Mouse (Mus musculus) limb, embryonic 13.5 days (tissue): ENCODE measurements around the gene Adamtsl1. TPM values are rescaled to one million over a fixed set of nuclear protein-coding genes. Genes with fewer than 3 reads are reported as not detected.

Experiments used
- ATAC-seq: fragments of 200-750 bp; cut with Nextera tagmentation; 2 replicates; pipeline ENCODE4 v1.8.0; 2017; ENCODE audit warnings: low read depth, moderate number of reproducible peaks, moderate TSS enrichment; ENCODE audit not compliant: low FRiP score
- H3K27ac ChIP-seq: fragments of 300-500 bp; sonication (generic); 2 replicates; pipeline ENCODE4 v1.5.1; 2015; ENCODE audit warnings: inconsistent platforms, mild to moderate bottlenecking, moderate library complexity
- H3K27me3 ChIP-seq: fragments of 300-500 bp; sonication (generic); 2 replicates; pipeline ENCODE4 v1.6.1; 2015; ENCODE audit warnings: mild to moderate bottlenecking, inconsistent platforms
- H3K36me3 ChIP-seq: fragments of 300-500 bp; sonication (generic); 2 replicates; pipeline ENCODE4 v1.6.1; 2015; ENCODE audit warnings: inconsistent platforms, mild to moderate bottlenecking, moderate library complexity
- H3K4me1 ChIP-seq: fragments of 300-500 bp; sonication (generic); 2 replicates; pipeline ENCODE4 v1.6.1; 2015; ENCODE audit warnings: inconsistent platforms
- H3K4me2 ChIP-seq: fragments of 300-500 bp; sonication (generic); replicated peaks from 2 replicates; pipeline ENCODE4 v1.6.1; 2015; ENCODE audit warnings: inconsistent platforms, mild to moderate bottlenecking, moderate library complexity
- H3K4me3 ChIP-seq: fragments of 300-500 bp; sonication (generic); 2 replicates; pipeline ENCODE4 v1.5.1; 2015; ENCODE audit warnings: moderate library complexity, mild to moderate bottlenecking, inconsistent platforms
- H3K9ac ChIP-seq: fragments of 300-500 bp; sonication (generic); 2 replicates; pipeline ENCODE4 v1.6.1; 2015; ENCODE audit warnings: mild to moderate bottlenecking, inconsistent platforms
- H3K9me3 ChIP-seq: fragments of 300-500 bp; sonication (generic); 2 replicates; pipeline ENCODE4 v1.6.1; 2016; ENCODE audit warnings: inconsistent platforms
- WGBS: fragments of 180-500 bp; shearing (Covaris S2); methylation state at CpG from one replicate; pipeline ENCODE4 v1.1.7; 2015; 5-methylcytosine and 5-hydroxymethylcytosine counted together
- polyA plus RNA-seq: library from polyadenylated mRNA; unstranded; fragments of >200 nt; fragmentation: Nextera tagmentation; extraction: Ambion mirVana; gene quantifications from 2 replicates; pipeline ENCODE4 v1.2.1, GENCODE M21; 2015

Adamtsl1 gene
- polyA plus RNA-seq, 1 experiment from 2014 or later, result 53.2 TPM

- ATAC-seq, result no peak
- no peaks in the 10 kb centered on the region for H3K9me3 ChIP-seq
- H3K9ac ChIP-seq, result no peak overlapping the region
- H3K27ac ChIP-seq, result no peak overlapping the region
- WGBS, result 69% methylated on average over 3 of the region's 3 CpGs
- H3K27me3 ChIP-seq, result no peaks in the 10 kb centered on the region
- no peak overlapping the region for H3K4me3 ChIP-seq
- no peaks in the 10 kb centered on the region for H3K36me3 ChIP-seq
- no peak overlapping the region for H3K4me2 ChIP-seq
- no peaks in the 10 kb centered on the region for H3K4me1 ChIP-seq
These were observed 40.7 kb downstream of the Adamtsl1 start for GRCm38 (mm10) chr4:85554696-85555095.

GRCm38 (mm10) chr4:85559753-85560152 lies 45.8 kb downstream of the Adamtsl1 start:
- Histone ChIP-seq H3K27me3 (no peaks in the 10 kb centered on the region), H3K4me2 (no peak overlapping the region), H3K36me3 (no peaks in the 10 kb centered on the region), H3K27ac (no peak overlapping the region), H3K9me3 (no peaks in the 10 kb centered on the region), H3K4me3 (no peak overlapping the region), H3K4me1 (no peaks in the 10 kb centered on the region), H3K9ac (no peak overlapping the region)
- WGBS, result 87% methylated on average over 6 of the region's 6 CpGs
- no peak for ATAC-seq

GRCm38 (mm10) chr4:85585426-85585825 lies 71.5 kb downstream of the Adamtsl1 start:
- Histone ChIP-seq H3K4me1 (peaks cover 6% of the 10 kb centered on the region; the same call in 1 of the 2 replicates), H3K36me3 (no peaks in the 10 kb centered on the region), H3K27ac (no peak overlapping the region), H3K4me3 (no peak overlapping the region), H3K9me3 (no peaks in the 10 kb centered on the region), H3K9ac (no peak overlapping the region), H3K4me2 (no peak overlapping the region), H3K27me3 (no peaks in the 10 kb centered on the region)
- 41% methylated on average over 2 of the region's 2 CpGs for WGBS
- no peak for ATAC-seq

GRCm38 (mm10) chr4:85588928-85589327 lies 75.0 kb downstream of the Adamtsl1 start:
- Histone ChIP-seq H3K36me3 (no peaks in the 10 kb centered on the region), H3K9ac (no peak overlapping the region), H3K27me3 (no peaks in the 10 kb centered on the region), H3K4me3 (no peak overlapping the region), H3K4me1 (peaks cover 6% of the 10 kb centered on the region; the same call in 1 of the 2 replicates), H3K27ac (no peak overlapping the region), H3K4me2 (no peak overlapping the region), H3K9me3 (no peaks in the 10 kb centered on the region)
- ATAC-seq, result no peak
- 36% methylated on average over 4 of the region's 4 CpGs for WGBS

- no peak overlapping the region for H3K9ac ChIP-seq
- no peak overlapping the region for H3K27ac ChIP-seq
- no peak for ATAC-seq
- no peaks in the 10 kb centered on the region for H3K9me3 ChIP-seq
- H3K4me2 ChIP-seq, result no peak overlapping the region
- no peak overlapping the region for H3K4me3 ChIP-seq
- H3K36me3 ChIP-seq, result no peaks in the 10 kb centered on the region
- no peaks in the 10 kb centered on the region for H3K27me3 ChIP-seq
- H3K4me1 ChIP-seq, result peaks cover 6% of the 10 kb centered on the region; the same call in 1 of the 2 replicates
- WGBS, result 49% methylated on average over 7 of the region's 7 CpGs
These were observed 77.1 kb downstream of the Adamtsl1 start for GRCm38 (mm10) chr4:85591037-85591436.

GRCm38 (mm10) chr4:85594159-85594558 lies 80.2 kb downstream of the Adamtsl1 start:
- Histone ChIP-seq H3K4me3 (no peak overlapping the region), H3K4me2 (no peak overlapping the region), H3K9ac (no peak overlapping the region), H3K4me1 (no peaks in the 10 kb centered on the region), H3K27ac (no peak overlapping the region), H3K9me3 (no peaks in the 10 kb centered on the region), H3K36me3 (no peaks in the 10 kb centered on the region), H3K27me3 (no peaks in the 10 kb centered on the region)
- no peak for ATAC-seq

GRCm38 (mm10) chr4:85613331-85613730 lies 99.4 kb downstream of the Adamtsl1 start:
- ATAC-seq, result no peak
- Histone ChIP-seq H3K27me3 (no peaks in the 10 kb centered on the region), H3K4me3 (no peak overlapping the region), H3K4me2 (no peak overlapping the region), H3K4me1 (no peaks in the 10 kb centered on the region), H3K9ac (no peak overlapping the region), H3K36me3 (no peaks in the 10 kb centered on the region), H3K9me3 (no peaks in the 10 kb centered on the region), H3K27ac (no peak overlapping the region)
- WGBS, result 61% methylated on average over 3 of the region's 3 CpGs

- H3K4me1 ChIP-seq, result no peaks in the 10 kb centered on the region
- WGBS, result 90% methylated on average over 5 of the region's 5 CpGs
These were observed 104.8 kb downstream of the Adamtsl1 start for GRCm38 (mm10) chr4:85618746-85619145.

GRCm38 (mm10) chr4:85619261-85619660 lies 105.3 kb downstream of the Adamtsl1 start:
- no peak overlapping the region for H3K4me2 ChIP-seq
- no peak overlapping the region for H3K4me3 ChIP-seq
- no peak overlapping the region for H3K9ac ChIP-seq
- H3K27ac ChIP-seq, result no peak overlapping the region
- H3K9me3 ChIP-seq, result no peaks in the 10 kb centered on the region; the same call in 1 of the 2 replicates
- H3K36me3 ChIP-seq, result no peaks in the 10 kb centered on the region
- ATAC-seq, result no peak
- H3K4me1 ChIP-seq, result no peaks in the 10 kb centered on the region
- no peaks in the 10 kb centered on the region for H3K27me3 ChIP-seq
- 79% methylated on average over 3 of the region's 3 CpGs for WGBS

More at GRCm38 (mm10) chr4:85618746-85619145, 104.8 kb downstream of the Adamtsl1 start:
- Histone ChIP-seq H3K27me3 (no peaks in the 10 kb centered on the region), H3K27ac (no peak overlapping the region), H3K4me2 (no peak overlapping the region), H3K4me3 (no peak overlapping the region), H3K9me3 (no peaks in the 10 kb centered on the region; the same call in 1 of the 2 replicates), H3K36me3 (no peaks in the 10 kb centered on the region), H3K9ac (no peak overlapping the region)
- no peak for ATAC-seq

- ATAC-seq, result no peak
- no peaks in the 10 kb centered on the region for H3K36me3 ChIP-seq
- no peak overlapping the region for H3K9ac ChIP-seq
- WGBS, result 81% methylated on average over 7 of the region's 7 CpGs
- no peaks in the 10 kb centered on the region for H3K4me1 ChIP-seq
- no peaks in the 10 kb centered on the region for H3K9me3 ChIP-seq
- H3K4me2 ChIP-seq, result no peak overlapping the region
- H3K4me3 ChIP-seq, result no peak overlapping the region
- H3K27ac ChIP-seq, result no peak overlapping the region
- no peaks in the 10 kb centered on the region for H3K27me3 ChIP-seq
These were observed 115.4 kb downstream of the Adamtsl1 start for GRCm38 (mm10) chr4:85629381-85629780.

- no peak overlapping the region for H3K27ac ChIP-seq
- no peak for ATAC-seq
- H3K36me3 ChIP-seq, result no peaks in the 10 kb centered on the region
- 74% methylated on average over 5 of the region's 5 CpGs for WGBS
- H3K27me3 ChIP-seq, result peaks cover under 1% of the 10 kb centered on the region; the same call in 1 of the 2 replicates
- H3K4me2 ChIP-seq, result no peak overlapping the region
- no peak overlapping the region for H3K4me3 ChIP-seq
- H3K9ac ChIP-seq, result no peak overlapping the region
- H3K9me3 ChIP-seq, result no peaks in the 10 kb centered on the region
- H3K4me1 ChIP-seq, result peaks cover 11% of the 10 kb centered on the region; the same call in 1 of the 2 replicates
These were observed 155.3 kb downstream of the Adamtsl1 start for GRCm38 (mm10) chr4:85669271-85669670.

GRCm38 (mm10) chr4:85669735-85670134 lies 155.8 kb downstream of the Adamtsl1 start:
- no peak for ATAC-seq
- Histone ChIP-seq H3K4me1 (peaks cover 11% of the 10 kb centered on the region; the same call in 1 of the 2 replicates), H3K9ac (no peak overlapping the region), H3K36me3 (no peaks in the 10 kb centered on the region), H3K27me3 (no peaks in the 10 kb centered on the region; the same call in 1 of the 2 replicates), H3K27ac (no peak overlapping the region), H3K4me3 (no peak overlapping the region), H3K9me3 (no peaks in the 10 kb centered on the region), H3K4me2 (no peak overlapping the region)
- WGBS, result 41% methylated on average over 1 of the region's 1 CpGs

GRCm38 (mm10) chr4:85672290-85672689 lies 158.3 kb downstream of the Adamtsl1 start:
- Histone ChIP-seq H3K9me3 (no peaks in the 10 kb centered on the region), H3K9ac (no peak overlapping the region), H3K4me3 (no peak overlapping the region), H3K27ac (no peak overlapping the region), H3K4me2 (no peak overlapping the region), H3K36me3 (no peaks in the 10 kb centered on the region), H3K27me3 (no peaks in the 10 kb centered on the region; the same call in 1 of the 2 replicates), H3K4me1 (peaks cover 11% of the 10 kb centered on the region; the same call in 1 of the 2 replicates)
- no peak for ATAC-seq
- 54% methylated on average over 4 of the region's 4 CpGs for WGBS
